Mouse (Mus musculus): ENCODE results near the gene Bcl2l12.

DNA sequence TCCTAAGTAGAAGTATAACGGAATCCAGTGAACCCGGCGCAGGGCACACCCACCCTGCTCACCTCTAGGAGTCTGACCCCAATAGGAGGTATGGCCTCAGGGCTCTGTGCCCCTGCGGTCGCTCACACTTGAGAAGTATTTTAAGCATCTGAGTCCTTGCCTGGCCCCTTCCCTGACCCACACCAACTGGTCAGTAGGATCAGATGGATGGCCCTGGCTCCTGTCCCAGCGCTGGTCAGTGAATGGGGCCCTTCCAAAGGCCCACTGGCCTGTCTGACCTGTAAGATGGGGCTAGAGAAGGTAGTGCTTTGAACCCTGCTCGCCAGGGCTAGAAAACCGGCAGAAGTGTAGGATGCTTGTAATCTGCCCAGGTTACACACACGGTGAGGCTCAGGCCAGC is 42.3 kb upstream of the Bcl2l12 start:
- TF ChIP-seq CTCF (IDR thresholded peaks at IDR 0.05; ENCODE audit: low read depth) (no peak), EP300 (optimal IDR thresholded peaks at IDR 0.05) (no peak)
